Mouse (Mus musculus) adrenal gland, postnatal 36 days (tissue): ENCODE results near the gene Acsm1. TPM values are rescaled to one million over a fixed set of nuclear protein-coding genes. Genes with fewer than 3 reads are reported as not detected.
A peak's percentile ranks its signal among the peaks of the same experiment; 100 is the strongest.

Experiments used
- DNase-seq, 2 experiments: peaks; one replicate each; pipeline ENCODE4 v3.0.0; 2021; ENCODE audit warnings: mixed read lengths in 1 of 2
- total RNA-seq, 2 experiments: library from RNA; stranded (reverse); gene quantifications; 2 replicates each; pipeline ENCODE4 v1.2.3; 2021

Acsm1 gene
- total RNA-seq, 2 experiments from 2014 or later = not detected

- DNase-seq = peak; percentile 11 to 62
Observed at GRCm38 (mm10) chr7:119670925-119671324, 64.1 kb downstream of the Acsm1 start.

DNA sequence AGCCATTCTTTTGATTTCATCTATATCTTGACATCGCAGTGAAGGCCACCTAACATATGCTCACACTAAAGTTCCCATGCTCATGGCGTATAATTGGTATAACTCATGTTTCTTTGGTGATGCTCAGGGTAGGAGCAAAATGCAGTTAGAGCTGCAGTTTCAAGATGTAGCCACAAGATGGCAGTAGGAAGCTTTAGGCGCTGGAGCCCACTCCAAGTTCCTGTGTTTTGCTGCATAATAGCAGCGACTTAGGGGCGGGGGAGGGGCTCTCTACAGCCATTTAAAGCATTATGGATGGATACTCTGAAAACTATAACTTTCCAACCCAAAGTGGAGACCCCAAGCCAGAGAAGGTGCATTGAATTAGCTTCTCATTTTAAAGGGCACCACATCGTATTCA, 66.6 kb downstream of the Acsm1 start:
- peak; percentile 18 to 47 for DNase-seq

GRCm38 (mm10) chr7:119680107-119680506, 73.3 kb downstream of the Acsm1 start:
- DNase-seq = no peak

DNA sequence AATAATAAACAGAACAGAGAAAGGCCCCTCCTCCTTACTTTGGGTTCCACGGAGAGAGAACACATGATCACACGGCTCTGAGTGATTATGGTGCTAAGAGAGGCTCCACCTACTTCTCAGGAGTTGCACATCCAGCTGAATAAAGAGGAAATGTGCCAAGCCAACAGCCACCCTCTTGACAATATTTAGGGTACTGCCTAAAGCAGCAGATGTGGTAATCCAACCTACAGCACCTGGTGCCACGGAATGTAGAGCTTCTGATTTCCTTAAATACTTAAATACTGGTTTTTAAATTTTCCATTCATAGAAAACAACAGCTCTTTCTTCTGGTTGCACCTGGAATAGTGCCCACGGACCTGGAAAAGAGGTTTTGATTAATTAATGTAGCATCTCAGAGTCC, 75.9 kb downstream of the Acsm1 start:
- DNase-seq = no peak

DNA sequence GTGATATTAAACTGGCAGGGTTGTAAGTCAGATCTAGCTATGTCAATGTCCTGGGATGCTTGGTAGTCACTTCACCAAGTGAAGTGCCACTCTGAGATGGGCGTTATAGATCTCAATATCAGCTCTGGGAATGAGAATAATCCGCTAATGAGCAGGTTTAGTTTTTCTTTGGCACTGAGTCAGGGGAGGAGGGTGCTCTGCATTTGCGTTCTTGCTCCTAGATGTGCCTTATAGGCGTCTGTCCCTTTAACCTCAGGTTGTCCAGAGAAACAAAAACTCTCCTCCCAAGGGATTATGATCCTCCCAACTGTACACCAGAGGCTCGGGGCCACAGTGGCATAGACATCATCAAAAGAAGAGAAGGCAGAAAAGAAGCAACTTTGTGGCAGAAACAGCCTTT, 82.9 kb downstream of the Acsm1 start, which contains the start of gene Acsm4:
TSS of gene Acsm4 (plus strand) at position 301 of the 400 bp plus-strand sequence.
- DNase-seq = no peak

- DNase-seq = no peak
Observed at GRCm38 (mm10) chr7:119692302-119692701, 85.5 kb downstream of the Acsm1 start.

GRCm38 (mm10) chr7:119694926-119695325, 88.1 kb downstream of the Acsm1 start:
- peak; percentile 8 to 46 for DNase-seq

Other genes with a start within 250 kb of the Acsm1 start
- not detected for gene Gp2, start 147.7 kb upstream of the Acsm1 start, total RNA-seq
- gene Umod, start 127.7 kb upstream of the Acsm1 start, total RNA-seq = not detected
- gene Acsm5, start 87.6 kb upstream of the Acsm1 start, total RNA-seq = 1 to 10 TPM; 3.7 to 4.3 TPM
- gene Pdilt, start 83.5 kb upstream of the Acsm1 start, total RNA-seq = not detected
- not detected for gene Acsm2, start 52.7 kb upstream of the Acsm1 start, total RNA-seq
- gene Acsm4, start 83.0 kb downstream of the Acsm1 start, total RNA-seq = not detected
- gene Thumpd1, start 113.8 kb downstream of the Acsm1 start, total RNA-seq = 10 to 100 TPM; 33.9 to 34.4 TPM
- gene Acsm3, start 153.9 kb downstream of the Acsm1 start, total RNA-seq = 10 to 100 TPM; 24.0 to 47.6 TPM
- gene Rexo5, start 187.0 kb downstream of the Acsm1 start, total RNA-seq = 1 to 10 TPM; 7.6 to 7.8 TPM
- 1 to 10 TPM; 6.7 to 8.8 TPM for gene Eri2, start 187.0 kb downstream of the Acsm1 start, total RNA-seq